Mouse (Mus musculus): Measurements from ENCODE around the gene Gm10273. TPM values are rescaled to one million over a fixed set of nuclear protein-coding genes. Genes with fewer than 3 reads are reported as not detected.

Gene Gm10273
- polyA plus RNA-seq (2015; fragmentation: Illumina TruSeq; extraction: RNeasy Lipid Tissue Mini Kit (QIAGEN cat#74804); ENCODE audit: insufficient read depth, low read depth, low replicate concordance) = not detected

GRCm38 (mm10) chr10:59395461-59395860 lies at the start of gene Gm10273:
Gm10273 (plus strand) TSS chr10:59395632.

GRCm38 (mm10) chr10:59402899-59403792 lies 7.7 kb downstream of the Gm10273 start, which contains the start of gene Pla2g12b:
Pla2g12b (plus strand) TSS chr10:59403660.

GRCm38 (mm10) chr10:59441735-59442134 lies 46.3 kb downstream of the Gm10273 start, which contains the start of gene Oit3:
Oit3 (minus strand) TSS chr10:59441778.

Other genes starting within 250 kb of the Gm10273 start
- 2.0 TPM for gene Sept10, start 173.8 kb upstream of the Gm10273 start, polyA plus RNA-seq (2015; fragmentation: Illumina TruSeq; extraction: RNeasy Lipid Tissue Mini Kit (QIAGEN cat#74804); ENCODE audit: insufficient read depth, low read depth, low replicate concordance)
- 2.4 TPM for gene Sowahc, start 173.7 kb upstream of the Gm10273 start, polyA plus RNA-seq (2015; fragmentation: Illumina TruSeq; extraction: RNeasy Lipid Tissue Mini Kit (QIAGEN cat#74804); ENCODE audit: insufficient read depth, low read depth, low replicate concordance)
- 9.5 TPM for gene P4ha1, start 72.3 kb upstream of the Gm10273 start, polyA plus RNA-seq (2015; fragmentation: Illumina TruSeq; extraction: RNeasy Lipid Tissue Mini Kit (QIAGEN cat#74804); ENCODE audit: insufficient read depth, low read depth, low replicate concordance)
- gene Pla2g12b, start 8.0 kb downstream of the Gm10273 start, polyA plus RNA-seq (2015; fragmentation: Illumina TruSeq; extraction: RNeasy Lipid Tissue Mini Kit (QIAGEN cat#74804); ENCODE audit: insufficient read depth, low read depth, low replicate concordance) = not detected
- gene Oit3, start 46.1 kb downstream of the Gm10273 start, polyA plus RNA-seq (2015; fragmentation: Illumina TruSeq; extraction: RNeasy Lipid Tissue Mini Kit (QIAGEN cat#74804); ENCODE audit: insufficient read depth, low read depth, low replicate concordance) = not detected
- not detected for gene Gm10322, start 220.4 kb downstream of the Gm10273 start, polyA plus RNA-seq (2015; fragmentation: Illumina TruSeq; extraction: RNeasy Lipid Tissue Mini Kit (QIAGEN cat#74804); ENCODE audit: insufficient read depth, low read depth, low replicate concordance)
- 6.1 TPM for gene Mcu, start 221.1 kb downstream of the Gm10273 start, polyA plus RNA-seq (2015; fragmentation: Illumina TruSeq; extraction: RNeasy Lipid Tissue Mini Kit (QIAGEN cat#74804); ENCODE audit: insufficient read depth, low read depth, low replicate concordance)